Mouse (Mus musculus) adrenal gland, postnatal 14 days (tissue): Measurements from ENCODE around the gene Sned1. TPM values are rescaled to one million over a fixed set of nuclear protein-coding genes. Genes with fewer than 3 reads are reported as not detected.
"Not testable (repeated sequence)": the region's sequence is repeated elsewhere in the genome, so short reads cannot be mapped to it uniquely, and the experiment has no call there.

Experiments used
- DNase-seq: peaks from one replicate; pipeline ENCODE4 v3.0.0; 2021; ENCODE audit warnings: mixed read lengths
- long read RNA-seq, 2 experiments: library from polyadenylated mRNA; stranded (forward); transcript quantifications; one replicate each; pipeline ENCODE4 v2.0.0; 2021
- total RNA-seq: library from RNA; stranded (reverse); gene quantifications from 2 replicates; pipeline ENCODE4 v1.2.3, GENCODE M21; 2021

Gene Sned1
- total RNA-seq = 22.5 and 23.2 TPM in 2 replicates
- long read RNA-seq, experiment 1, partial matches to known transcripts = 0 of 3 reads
- long read RNA-seq, experiment 1, other reads (novel, unspliced or antisense) = 3 of 3 reads
- long read RNA-seq, experiment 2, full-length matches to known transcripts = 2 of 6 reads
- long read RNA-seq, experiment 2, partial matches to known transcripts = 3 of 6 reads
- long read RNA-seq, experiment 2, other reads (novel, unspliced or antisense) = 1 of 6 reads

DNA sequence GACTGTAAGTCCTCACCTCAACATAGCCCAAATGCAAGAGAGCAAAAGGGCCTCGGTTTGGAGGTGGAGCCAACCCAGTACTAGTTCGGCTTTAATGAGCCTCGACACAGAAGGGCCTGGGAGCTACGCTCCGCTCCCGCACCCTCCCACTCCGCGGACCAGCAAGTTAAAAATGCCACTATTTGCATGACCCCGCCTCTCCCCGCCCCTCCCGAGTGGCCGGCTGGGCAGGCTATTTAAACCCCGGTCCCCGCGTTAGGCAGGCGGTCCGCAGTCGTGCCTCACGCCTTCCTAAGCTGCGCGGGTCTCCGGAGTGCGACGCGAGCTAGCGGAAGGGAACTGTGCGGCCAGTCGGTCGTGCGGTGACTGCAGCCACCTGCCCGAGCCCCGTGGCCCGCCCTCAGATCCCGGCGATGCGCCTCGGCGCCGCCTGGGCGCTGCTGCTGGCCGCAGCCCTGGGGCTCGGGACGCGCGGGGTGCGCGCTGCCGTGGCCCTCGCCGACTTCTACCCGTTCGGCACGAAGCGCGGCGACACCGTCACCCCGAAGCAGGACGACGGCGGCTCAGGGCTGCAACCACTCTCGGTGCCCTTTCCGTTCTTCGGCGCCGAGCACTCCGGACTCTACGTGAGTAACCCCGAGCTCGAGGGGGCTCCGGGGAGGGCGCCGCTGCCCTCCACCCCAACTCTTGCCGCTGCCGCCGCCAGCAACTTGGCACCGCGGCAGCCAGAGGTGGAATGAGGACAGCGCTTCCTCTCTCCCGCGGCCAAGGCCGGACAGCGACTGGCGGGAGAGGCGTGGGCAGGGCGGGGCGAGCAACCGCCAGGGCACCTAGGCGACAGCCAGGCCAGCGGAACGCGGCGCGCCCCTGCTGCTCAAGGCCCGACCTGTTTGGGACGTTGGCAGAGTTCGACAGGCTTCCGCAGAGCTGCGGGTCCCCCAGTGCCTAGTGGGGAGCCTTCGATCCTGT, at the start of gene Sned1:
Gene Sned1, plus strand, starts transcription at position 266 of the 969 bp plus-strand sequence.
- peak; percentile 96 for DNase-seq

DNA sequence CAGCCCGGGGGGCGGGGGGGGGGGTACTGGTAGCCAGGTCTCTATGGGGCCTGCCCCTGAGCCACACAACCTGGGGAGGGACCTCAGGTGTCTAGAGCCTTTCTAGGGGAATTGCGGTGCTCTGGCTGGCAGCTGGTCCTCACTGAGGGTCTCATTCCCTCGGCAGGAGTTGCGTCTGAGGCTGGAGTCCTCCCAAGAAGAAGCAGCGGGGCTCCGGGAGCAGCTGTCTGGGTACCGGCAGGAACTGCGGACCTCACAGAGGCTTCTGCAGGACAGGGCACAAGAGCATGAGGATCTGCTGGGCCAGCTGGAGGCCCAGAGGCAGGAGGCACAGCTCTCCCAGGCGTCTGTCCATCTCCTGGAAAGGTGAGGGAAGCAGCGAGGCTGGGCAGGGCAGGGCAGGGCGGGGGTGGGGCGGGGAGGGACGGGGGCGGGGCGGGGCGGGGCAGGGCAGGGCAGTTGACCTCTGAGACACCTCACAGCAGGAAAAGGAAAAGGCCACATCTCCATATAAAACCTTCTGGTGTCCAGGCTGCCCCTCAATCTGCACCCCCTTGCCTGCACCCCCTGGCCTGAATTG, 44.8 kb upstream of the Sned1 start:
- no peak for DNase-seq

- no peak for DNase-seq
Measured at GRCm38 (mm10) chr1:93194961-93195360, 40.7 kb upstream of the Sned1 start.

- not testable (repeated sequence) for DNase-seq
Measured at GRCm38 (mm10) chr1:93197454-93197853, 38.2 kb upstream of the Sned1 start.

DNA sequence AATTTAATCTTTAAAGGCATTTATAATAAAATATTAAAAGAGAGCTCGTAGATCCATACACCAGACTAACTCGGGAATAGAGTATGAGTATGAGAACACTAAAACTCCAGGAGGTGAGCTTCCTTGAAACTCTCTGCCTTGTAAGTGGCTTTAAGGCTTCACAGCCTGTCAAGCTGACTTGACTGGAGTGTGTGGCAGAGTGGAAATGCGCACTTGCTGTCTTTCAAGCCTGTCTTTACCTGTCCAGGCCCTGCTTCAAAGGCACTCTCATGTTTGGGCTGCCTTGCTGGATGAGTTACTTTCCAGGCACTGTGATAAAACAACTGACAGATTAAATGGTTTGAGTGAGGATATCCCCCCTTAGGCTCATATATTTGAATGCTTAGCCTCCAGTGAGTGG, 37.7 kb upstream of the Sned1 start:
- no peak for DNase-seq

DNA sequence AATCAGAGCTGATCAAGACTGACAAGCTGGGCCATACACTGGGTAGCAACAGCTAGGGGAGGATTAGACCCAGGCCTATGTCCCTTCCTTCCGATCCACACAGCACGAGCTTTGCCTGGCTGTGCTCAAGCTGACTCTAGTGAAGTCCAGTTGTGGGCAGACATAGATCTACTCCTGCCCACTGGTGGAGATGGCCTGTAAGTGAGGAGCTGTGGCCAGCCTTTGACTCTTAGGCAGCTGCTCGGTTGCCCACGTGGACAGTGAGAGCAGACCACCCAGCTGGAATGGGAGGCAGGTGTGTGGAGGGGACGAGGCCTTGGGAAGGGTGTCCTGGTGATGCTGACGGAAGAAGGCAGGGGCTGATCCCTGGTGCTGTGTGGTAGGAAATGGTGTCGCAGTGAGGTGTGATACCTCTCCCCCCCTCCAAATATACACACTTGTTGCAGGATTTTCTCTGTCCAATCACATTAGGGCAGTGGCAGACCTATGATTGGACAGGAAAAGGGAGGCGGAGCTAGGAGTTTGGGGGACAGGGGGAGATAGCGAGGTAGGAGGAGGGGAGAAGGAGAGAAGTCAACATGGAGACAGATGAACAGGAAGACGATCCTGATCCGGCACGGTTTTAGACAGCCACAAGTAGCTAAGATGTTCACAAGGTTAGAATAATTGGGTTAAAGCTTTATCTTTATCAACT, 29.2 kb upstream of the Sned1 start:
- no peak for DNase-seq

DNA sequence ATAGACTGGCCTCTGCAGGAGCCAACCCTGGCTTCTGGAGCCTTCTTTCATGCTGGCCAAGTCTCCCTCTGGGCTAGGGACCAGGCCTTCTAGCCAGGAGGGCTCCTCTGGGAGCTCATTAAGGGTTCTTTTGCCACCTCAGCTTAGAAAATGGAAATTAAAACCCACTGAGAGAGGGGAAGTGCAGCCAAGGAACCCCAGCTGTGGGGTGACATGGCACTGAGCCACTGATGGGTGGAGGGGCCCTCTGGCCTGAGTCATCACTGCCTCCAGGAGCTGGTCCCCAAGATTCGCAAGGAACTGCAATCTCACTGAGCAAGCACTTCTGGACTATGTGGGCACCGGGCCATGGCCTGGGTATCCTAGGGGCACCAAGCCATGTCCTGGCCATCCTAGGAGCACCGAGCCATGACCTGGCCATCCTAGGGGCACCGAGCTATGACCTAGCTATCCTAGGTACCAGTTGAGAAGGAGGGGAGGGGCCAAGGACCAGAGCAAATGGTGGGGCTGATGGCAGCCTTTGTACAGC, 28.0 kb upstream of the Sned1 start:
- DNase-seq = peak; percentile 59

GRCm38 (mm10) chr1:93210213-93210641, 25.4 kb upstream of the Sned1 start:
- peak; percentile 87 for DNase-seq

GRCm38 (mm10) chr1:93211019-93211418, 24.6 kb upstream of the Sned1 start:
- no peak for DNase-seq

DNA sequence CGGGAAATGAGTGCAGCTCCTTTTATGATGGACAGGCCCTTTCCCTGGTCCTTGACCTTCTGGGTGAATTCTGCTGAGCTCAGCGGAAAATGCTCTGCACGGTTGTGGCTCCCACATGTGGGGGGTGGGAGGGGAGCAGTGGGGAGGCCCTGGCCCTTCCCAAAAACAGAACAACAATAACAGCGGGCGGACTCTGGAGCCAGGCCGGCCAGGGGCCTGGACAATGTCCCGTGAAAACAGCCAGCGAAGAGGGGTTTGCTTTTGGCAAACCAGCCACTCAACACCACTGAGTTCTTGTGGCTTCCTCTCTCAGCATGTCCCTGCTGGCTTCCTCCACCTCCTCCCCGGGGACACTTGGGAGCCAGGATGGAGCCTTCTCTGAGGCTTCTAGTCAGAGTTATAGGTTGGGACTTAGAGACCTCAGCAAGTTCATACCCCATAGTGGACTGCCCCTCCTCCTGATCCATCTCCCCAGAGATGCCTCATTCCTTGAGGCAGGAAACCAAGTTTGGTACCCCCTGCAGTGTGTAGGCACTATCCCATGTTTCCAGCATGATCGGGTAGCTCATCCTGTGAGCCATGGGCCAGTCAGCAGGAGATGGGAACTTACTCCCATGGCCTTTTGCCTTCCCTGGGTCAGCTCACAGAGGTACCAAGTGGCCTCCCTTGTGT, 24.0 kb upstream of the Sned1 start:
- peak; percentile 57 for DNase-seq

DNA sequence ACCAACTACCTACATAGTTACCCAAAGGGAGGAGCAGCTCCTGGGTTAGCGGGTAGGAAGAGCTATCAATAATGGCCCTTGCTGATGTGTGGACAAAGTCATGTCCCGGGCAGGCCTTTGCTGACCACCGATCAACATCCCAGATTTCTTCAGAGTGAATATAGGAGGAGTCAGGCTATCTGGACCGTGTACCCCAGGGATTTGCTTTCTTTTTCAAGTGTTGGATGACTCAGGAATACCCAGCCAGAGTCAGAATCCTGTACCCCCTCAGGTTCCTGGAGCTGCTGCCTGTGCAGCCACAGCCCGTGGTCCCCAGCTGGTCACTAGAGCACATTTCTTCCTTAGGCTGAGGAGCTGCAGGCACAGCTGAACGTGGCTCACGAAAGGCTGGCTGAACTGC, 23.2 kb upstream of the Sned1 start:
- no peak for DNase-seq

- DNase-seq = no peak
Measured at GRCm38 (mm10) chr1:93214612-93215011, 21.0 kb upstream of the Sned1 start.

GRCm38 (mm10) chr1:93216839-93217497, 18.7 kb upstream of the Sned1 start:
- DNase-seq = peak; percentile 13

GRCm38 (mm10) chr1:93217530-93217929, 18.1 kb upstream of the Sned1 start:
- DNase-seq = no peak

DNA sequence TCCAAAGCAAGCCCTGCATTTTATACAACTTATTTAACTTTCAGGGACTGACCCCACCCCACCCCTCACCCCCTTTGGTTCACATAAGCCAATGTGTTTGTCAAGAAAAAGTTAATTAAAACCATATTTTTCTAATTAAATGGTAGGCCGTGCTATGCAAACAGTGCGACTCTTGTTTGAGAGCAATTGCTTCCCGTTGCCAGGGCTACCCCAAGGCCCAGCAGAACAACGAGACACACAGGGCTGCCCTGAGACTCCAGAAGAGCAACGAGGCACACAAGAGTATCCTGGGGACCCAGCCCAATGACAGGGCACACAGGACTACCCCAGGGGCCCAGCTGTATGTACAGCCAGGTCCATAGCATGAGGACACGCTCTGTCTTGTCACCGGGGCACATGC, 14.9 kb upstream of the Sned1 start:
- no peak for DNase-seq

DNA sequence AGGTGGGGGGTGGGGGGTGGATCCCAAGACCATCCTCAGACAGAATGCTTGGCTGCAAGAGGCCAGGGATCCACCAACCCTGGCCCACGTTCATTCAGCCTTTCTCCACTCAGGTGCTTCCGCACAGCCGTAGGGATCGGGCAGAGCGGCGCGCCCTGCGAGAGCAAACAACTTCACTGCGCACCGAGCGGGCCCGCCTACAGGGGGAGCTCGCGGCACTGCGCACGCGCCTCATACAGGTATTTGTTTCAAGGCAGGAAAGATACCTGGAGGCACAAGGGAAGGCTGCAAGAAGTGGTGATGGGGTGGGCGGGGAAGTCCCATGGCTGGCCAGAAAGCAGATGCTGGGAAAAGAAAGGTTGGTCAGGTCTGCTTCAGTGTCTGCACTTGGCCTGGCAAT, 11.7 kb upstream of the Sned1 start:
- DNase-seq = peak; percentile 68

DNA sequence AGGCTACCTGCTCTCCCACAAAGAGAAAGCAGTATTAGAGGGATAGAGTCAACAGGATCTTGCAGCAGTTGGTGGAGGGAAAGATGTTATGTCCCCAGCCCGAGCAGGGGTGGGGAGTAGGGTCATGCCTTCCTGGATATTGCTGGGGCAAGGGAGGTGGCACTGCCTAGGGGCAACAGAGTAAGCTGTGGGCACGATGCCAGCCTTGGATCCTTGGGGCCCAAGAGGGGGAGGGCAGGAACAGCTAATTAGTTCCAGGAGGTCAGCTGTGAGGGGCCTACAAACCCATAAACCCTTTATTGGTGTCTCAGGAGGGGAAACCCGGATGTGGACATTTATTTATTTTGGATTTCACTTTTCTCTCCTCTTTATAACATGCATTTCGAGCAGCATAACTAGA, 10.4 kb upstream of the Sned1 start:
- DNase-seq = no peak

GRCm38 (mm10) chr1:93225731-93226520, 9.7 kb upstream of the Sned1 start:
- peak; percentile 54 for DNase-seq

DNA sequence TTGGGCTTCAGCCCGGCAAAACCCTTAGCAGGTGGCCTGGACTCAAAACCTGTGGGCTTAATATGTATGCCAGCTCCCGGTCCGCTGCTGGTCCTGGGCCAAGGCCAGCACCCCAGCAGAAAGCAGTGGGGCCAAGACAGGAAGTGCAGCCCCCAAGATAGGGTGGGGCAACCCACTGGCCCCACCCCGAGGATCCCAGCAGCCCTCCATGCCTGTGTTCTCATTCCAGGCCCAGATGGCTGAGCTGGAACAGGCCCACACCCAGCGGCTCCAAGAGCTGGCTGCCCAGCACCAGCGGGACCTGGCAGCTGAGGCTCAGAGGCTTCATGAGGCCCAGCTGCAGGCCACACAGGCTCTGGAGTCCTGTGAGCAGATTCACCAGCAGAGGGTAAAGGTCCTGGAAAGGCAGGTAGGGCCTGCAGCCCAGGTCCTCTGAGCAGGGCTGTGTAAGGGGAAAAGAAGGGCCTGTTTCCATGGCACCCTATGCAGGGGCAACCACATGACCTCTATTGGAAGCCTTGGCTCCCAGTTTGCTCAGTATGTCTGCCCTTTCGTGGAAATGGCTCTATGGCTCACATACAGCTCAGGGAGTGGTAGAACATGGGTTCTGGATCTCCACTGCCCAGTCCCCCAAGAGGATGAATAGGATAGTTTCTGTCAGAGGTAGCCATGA, 8.2 kb upstream of the Sned1 start:
- DNase-seq = peak; percentile 43

DNA sequence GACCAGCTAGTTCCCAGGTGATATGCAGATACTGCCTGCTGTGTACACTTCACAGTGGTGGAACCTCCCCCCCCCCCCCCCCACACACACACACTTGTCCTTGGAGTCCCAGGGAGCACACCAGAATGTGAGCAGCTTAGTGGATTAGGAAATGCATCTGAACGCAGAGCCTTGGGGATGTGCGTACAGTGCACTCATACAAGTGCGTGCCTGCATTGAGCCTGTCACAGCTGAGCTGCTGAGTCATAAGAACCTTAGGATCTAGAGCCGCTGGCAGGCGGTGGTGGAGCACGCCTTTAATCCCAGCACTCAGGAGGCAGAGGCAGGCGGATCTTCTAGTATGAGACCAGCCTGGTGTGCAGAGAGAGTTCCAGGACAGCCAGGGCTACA, 7.7 kb upstream of the Sned1 start:
- DNase-seq = no peak
